Mouse (Mus musculus) CD4-positive, CD25-positive, alpha-beta regulatory T cell, adult 4 months (primary cell): Measurements from ENCODE around the gene Fam222a. TPM values are rescaled to one million over a fixed set of nuclear protein-coding genes. Genes with fewer than 3 reads are reported as not detected.
A peak's percentile ranks its signal among the peaks of the same experiment; 100 is the strongest.

ENCODE experiments used
- ATAC-seq: one replicate; pipeline ENCODE4 v1.8.0; 2017
- polyA plus RNA-seq, 2 experiments: library from polyadenylated mRNA; unstranded; fragments of 100-300 nt; shearing (Covaris generic); gene quantifications; one replicate each; pipeline ENCODE4 v1.2.1; 2017

The Fam222a gene
- polyA plus RNA-seq, 2 experiments from 2014 or later: not detected

DNA sequence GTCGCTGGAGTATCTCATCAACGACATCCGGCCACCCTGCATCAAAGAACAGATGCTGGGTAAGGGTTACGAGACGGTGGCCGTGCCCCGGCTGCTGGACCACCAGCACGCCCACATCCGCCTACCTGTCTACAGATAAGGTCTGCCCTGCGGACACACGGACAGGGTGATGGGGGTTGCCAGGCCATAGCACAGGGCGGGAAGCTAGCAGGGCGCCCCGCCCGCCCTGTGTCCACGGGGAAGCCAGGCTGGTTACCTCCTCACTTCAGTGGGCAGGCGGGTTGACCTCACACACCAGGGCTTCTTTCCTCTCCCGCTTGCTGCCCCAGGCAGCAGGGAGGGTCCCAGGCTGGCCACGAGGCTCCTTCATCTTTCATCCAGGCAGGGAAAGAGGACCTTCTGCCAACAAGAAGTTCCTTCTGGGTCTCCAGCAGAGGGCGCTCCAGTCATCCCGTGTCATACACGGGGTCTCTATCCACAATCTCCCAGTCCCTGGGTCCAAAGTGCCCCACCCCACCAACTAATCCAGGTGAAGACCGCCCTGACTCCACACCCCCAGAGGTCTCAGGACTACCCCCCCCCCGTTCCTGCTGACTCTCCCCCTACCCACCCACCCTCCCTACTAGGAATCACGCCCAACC, 44.3 kb downstream of the Fam222a start:
- ATAC-seq: no peak

DNA sequence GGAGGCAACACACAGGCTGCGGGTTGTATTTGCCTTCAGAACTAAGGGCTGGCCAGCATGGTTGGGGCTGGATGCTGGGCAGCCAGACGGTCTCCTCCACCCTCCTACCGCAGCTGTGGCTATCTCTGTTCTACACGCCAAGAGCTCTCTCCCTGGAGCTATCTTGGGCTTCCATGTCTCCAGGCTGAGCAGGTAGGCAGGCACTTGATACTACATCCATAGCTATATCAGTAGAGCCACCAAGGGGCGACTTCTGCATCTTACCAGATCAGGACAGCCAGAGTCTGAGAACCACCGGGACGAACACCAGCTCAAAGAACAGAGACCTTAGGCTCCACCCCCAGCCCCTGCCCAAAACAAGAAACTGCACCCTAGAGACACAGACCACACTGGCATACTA, 47.0 kb downstream of the Fam222a start:
- ATAC-seq: no peak

DNA sequence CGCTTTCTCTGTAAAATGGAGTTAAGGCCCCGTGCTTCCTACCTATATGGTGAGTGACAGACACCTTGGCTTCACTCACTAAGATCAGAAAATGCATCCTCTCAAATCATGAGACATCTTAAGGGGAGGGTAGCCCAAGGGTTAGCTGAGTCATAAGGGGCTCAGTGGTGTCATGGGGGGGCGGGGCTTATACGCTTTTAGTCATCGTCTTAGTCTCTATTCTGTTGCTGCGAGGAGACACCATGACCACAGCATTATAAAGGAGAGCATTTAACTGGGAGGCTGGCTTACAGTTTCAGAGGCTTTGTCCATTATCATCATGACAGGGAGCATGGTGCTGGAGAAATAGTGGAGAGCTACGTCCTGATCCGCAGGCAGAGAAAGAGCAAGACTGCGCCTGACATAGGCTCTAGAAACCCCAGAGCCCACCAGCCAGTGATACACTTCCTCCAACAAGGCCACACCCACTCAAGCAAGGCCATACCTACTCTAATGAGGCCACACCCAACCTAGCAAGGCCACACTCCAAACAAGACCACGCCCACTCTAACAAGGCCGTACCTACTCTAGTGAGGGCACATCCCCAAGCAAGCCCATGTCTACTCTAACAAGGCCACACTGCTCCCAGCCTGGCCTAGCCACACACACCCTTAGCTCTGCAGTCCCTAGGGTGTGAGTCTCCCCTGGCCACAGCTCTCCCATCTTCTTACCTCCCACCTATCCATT, 48.7 kb downstream of the Fam222a start:
- ATAC-seq: no peak

DNA sequence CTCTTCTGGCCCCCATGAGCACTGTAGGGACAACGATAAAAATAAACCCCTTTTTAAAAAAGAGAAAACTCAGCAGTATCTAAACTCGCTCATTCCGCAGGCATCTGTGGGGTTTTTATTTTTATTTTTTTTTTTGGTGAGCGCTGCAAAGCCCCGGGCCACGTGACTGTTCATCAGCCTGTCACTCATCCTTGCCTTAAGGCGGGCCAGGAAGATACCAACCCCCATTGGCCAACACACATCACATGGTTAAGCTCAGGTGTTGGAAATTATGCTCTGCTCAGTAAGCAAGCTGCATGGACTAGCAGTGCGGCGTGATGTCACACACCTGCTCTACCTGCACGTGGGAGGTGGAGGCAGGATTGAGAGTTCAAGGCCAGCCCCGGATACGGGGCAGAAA, 50.0 kb downstream of the Fam222a start:
- no peak for ATAC-seq

DNA sequence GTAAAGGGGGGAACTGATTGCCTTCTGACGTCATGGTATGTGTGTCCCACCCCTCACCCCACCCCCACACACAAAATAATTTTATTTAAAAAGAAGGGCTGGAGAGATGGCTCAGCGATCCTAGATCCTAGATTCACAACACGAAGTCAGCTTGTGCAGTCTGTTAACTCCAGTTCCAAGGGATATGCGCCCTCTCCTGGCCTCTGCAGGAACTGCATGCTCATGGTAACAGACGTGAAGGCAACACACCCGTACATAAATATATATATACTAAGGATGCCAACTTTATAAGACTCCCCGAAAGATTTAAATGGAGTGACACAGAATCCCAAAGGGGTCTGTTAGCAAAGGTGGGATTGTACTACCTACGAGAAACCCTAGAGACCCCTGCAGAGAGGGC, 51.0 kb downstream of the Fam222a start:
- ATAC-seq: no peak

DNA sequence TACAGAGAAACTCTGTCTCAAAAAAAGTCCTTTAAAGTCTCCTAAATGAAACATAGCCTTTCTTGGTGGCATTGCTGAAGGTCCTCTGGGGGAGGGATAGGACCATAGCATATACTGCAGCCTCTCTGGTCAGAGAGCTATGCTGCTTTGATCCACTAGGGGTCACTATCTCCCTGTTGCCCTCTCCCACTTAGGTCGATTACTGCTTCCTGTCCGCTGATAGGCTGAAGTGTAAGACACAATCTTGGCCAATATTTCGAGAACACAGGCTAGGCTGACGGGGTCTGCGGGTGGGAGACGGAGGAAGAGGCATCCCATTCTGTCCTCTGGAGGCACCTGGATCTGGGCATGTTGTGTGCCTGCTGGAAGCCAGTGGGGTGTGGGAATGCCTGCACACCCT, 52.5 kb downstream of the Fam222a start:
- peak; percentile 53 for ATAC-seq

DNA sequence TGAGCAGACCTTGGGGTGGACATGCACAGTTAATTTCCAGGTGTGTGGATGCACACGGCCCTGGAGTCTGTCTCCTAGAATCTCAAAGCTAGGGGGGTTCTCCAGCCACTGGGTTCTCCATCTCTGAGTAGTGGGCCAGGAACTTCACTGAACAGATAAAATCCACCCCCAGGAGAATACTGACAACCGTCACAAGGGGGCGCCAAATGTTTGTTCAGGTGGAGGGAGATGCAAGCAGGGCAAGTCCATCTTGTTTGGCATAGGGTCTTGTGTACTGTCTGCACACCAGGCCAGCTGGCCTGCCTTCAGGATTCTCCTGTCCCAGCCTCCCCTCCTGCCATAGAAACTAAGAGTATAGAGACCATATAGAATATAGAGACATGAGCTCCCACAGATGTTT, 57.8 kb downstream of the Fam222a start:
- no peak for ATAC-seq

DNA sequence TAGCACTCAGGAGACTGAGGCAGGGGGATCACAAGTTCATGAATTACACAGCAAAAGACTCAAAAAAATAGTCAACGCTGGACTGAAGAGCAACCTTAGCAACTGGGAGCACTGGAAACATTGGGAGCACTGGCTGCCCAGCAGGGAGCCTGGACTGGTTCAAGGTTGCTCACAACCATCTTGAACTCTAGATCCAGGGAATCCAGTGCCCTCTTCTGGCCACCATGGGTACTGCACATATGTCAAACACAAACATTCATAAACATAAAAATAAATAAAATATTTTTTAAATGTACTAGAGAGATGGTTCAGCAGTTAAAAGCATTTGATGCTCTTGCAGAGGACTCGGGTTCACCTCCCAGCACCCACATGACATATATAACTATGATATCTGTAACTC, 63.5 kb downstream of the Fam222a start:
- ATAC-seq: no peak

DNA sequence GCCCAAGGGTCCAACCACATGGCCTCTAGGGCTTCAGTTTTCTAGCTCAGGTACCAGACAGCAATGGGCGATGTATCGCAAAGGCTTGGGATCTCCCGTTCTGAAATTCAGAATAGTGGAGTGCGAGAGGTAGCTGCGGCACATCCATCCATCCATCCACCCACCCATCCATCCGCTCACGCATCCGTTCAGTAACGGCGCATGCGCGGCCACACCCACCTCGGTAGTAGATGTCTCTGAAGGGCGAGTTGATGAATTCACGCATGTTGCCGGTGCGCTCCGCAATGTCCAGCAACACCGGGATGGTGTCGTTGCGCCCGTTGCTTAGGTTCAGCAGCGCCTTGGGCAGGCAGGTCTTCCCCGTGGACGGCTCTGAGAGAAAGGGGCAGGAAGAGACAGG, 68.3 kb downstream of the Fam222a start:
- no peak for ATAC-seq

DNA sequence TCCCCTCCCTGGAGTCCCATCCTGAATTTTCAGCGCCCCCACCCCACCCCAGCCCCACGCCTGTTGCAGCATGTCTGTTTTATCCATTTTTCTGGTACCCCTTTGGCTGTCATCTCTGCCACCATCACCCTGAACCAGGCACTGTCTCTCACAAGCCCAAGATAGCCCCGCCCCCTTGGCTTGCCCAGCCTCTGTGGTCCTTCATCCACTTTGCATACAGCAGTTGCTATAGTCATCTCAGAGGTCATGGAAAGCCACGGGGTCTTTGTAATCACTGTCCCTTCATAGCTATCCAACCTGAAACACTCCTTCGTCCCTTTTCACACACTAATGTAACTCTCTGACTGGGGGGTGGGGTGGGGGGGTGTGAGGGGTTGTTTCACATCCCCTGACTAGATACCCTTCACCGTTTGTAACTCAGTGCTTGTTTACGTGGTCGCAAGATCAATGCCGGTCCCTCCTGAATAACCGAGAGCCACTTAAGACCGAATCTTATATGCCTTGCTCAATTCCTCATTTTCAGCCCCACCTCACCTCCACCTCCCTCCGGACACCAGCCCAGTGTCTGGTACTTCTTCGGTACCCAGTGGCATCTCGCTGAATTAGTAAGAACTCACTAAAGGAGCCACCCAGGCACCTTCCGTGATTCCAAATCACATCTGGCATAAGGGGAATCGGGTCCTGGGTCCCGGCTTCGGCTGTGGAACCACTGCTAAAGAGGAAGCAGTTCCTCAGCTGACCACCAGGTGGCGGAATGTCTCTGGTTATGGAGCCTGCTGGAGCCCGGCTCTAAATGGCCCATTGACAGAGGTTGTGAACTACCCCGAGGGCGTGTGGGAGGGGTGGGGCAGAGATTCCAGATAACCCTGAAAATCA, 71.2 kb downstream of the Fam222a start:
- ATAC-seq: peak; percentile 95

DNA sequence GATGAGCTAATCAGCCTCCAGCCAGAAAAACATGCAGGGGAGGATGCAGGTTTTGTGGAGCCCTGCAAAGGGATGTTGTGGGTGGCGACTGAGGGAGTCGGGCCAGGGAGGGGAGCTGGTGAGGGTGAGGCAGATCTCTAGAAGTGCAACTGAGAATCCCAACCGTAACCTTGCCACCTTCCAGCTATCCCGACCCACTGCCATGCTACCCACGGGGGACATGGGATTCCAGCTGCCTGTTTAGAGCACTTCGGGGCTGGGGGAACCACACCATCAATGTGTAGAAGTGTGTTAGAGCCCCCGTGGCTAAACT, 71.8 kb downstream of the Fam222a start:
- no peak for ATAC-seq

DNA sequence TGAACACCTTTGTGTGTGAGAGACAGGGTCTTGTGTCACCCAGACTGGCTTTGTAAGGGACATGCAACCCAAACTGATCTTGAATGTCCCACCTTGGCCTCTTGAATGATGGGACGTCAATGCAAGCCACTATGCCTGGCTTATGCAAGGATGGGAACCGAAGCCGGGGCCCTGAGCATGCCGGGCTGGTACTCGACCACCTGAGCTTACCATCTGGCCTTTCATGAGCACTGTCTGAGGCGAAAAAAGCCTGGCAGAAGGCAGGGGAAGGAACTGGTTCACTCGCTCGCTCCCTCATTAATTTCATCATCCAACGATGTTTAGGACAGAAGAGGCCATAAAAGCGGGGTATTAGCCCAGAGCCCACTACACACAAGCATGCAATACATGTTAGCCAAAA, 73.0 kb downstream of the Fam222a start:
- ATAC-seq: no peak

DNA sequence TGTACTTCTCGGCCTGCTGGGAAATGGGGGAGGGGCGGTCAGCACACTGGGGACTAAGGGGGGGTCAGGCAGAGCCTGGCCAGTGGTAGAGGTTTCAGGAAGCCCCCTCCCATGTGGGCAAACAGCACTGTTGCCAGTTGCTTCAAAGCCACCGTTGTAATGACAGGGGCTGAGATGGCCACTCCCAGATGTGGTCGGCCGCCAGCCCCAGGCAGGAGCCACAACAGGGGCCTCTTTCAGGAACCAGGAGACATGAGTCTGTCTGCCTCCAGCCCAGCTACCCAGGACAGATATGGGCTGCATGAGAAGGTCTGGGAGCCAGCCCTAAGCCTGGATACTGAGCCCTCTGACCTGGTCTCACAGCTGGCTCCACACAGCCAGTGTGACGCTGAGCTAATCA, 77.1 kb downstream of the Fam222a start:
- no peak for ATAC-seq

DNA sequence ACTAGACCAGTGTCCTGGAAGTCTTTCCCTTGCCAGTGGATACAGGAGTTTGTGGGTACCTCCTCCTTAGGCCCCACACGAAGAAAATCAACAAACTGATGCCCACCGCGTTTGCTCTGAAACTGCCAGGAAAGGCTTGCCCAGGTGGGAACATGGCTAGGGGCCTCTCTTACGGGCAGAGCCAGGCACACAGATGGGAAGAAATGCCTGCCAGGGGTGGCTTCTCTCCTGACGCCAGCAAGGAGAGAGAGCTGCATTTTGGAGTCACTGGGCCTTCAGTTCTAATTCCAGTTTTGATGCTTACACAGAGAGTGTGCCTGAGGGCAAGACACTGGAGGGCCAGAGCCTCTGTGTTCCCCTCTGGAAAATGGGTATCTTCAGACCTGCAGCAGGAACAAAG, 78.1 kb downstream of the Fam222a start:
- ATAC-seq: no peak

DNA sequence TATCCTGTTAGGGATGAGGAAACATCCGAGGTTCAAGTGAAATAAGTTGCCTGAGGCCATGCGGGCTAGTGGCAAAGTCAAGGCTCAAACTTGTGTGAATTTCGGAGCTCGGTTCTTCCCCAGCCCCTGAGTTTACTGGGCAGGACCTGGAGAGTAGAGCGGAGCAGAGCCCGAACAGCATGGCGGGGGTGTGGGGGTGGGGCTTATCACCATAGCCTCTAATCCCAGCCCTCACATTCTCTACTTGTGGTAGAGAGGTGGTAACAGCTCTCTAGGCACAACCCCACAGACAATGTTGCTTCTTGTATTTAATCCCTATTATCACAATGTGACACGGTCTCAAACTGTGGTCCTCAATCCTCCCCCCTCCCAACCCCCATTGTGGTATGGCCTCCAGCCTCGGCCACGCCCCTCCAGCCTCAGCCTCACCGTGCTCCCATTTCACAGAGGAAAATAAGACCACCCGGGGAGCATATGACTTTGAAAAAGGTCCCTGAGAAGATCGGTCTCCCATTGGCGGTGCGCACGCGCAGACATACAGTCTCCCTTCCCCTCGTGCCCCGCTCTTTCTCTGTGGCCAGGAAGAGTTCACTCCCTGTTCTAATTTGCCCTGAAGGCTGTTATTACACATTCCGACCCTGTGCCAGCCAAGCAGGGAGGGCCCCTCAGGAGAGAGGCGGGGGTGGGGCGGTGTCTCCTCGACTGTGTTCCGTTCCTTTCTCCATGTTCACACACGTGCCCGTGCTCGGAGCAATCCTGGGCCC, 79.6 kb downstream of the Fam222a start:
- no peak for ATAC-seq

DNA sequence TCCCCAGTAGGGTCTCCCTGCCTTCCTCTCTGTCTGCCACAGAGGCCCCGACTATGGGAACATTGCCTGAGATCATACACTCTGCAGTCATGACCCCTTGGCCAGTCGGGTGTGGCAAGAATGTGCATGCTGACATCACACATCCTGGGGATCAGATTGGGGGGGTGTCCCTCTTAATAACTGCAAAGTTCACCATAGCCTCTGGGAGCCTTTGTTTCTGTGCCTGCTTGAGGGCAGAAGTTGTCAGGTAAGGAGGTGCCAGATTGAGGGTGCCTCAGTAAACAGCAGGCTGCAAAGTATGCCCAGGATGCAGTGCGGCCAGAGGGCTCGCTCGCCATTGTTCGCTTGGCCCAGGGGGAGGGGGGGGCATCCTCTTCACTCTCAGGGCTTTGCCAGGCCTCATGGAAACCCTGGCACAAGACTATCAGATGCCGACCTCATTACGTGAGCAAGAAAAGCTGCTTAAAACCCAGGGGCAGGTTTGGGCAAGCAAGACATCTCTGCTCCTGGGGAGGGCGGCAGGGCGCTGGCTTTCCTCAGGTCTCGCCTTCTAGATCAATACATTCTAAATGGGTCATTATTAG, 81.0 kb downstream of the Fam222a start:
- ATAC-seq: no peak

DNA sequence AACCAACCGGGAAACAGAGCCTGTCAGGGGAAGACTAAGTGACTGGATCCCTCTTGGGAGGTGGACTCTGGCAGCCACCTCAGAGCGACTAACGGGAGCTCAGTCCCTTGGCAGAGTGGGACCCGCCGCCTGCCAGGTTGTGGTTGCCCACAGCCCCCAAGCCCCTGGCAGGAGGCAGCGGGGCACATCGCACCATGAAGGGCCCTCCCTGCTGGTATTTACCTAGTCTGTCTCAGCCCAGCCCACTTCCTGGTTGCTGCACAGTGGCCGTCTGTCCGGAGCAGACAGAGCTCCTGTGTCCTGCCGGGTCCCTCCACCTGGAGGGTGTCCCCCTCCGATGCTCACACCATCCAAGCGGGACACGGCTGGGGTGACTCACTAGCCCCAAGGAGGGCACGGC, 83.2 kb downstream of the Fam222a start:
- peak; percentile 37 for ATAC-seq

DNA sequence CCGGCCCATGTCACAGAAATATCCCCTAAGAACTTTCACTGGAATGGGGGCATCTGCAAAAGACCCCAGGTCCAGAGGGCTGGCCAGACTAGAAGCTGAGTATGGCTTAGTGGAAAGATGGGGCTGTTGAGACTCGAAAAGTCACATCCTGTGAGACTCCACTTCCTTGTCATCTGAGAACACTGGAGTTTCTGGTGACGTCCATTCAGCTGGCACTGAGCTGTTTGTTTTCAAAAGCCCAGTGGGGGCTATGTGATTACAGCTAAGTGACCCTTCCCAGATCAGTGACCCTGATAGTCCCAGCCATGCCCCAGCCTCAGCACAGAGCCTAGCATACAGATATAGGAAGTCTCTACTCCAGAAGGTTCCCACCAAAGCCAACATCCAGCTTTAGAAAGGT, 83.6 kb downstream of the Fam222a start:
- ATAC-seq: peak; percentile 61

DNA sequence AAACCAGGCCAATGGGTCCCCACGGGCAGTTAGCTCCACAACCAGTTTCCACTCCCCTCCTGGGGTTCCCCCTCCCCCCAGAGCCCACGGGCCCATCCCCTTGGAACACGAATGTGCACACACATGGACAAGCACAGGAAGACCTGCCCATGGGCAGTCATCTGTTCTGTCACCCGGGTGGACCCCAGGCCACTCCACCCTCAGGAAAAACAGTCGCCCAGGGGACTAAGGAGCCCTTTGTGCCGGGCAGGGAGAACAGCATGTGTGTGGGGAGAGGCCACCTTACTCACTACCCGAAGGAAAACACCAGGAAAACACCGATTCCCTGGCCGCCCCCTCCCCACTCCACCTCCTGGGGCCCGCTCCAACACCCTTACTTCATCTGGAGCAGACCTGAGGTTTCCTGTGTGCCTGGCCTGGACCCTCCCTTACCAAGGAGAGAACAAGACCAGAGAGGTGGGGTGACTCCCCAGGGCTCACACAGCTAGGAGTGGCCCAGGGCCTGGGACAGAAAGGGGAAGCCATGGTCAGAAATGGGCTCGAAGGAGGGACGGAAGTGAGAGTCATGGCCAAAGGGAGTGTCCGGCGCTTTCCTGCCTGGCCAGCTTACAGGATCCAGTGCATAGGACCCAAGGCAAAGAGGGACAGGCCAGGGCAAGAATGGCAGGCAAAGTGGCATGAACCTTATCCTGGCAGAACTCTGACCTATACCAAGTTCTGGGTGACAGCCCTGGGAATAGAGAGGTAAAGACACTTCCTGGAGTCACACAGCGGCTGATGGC, 86.0 kb downstream of the Fam222a start:
- ATAC-seq: no peak

DNA sequence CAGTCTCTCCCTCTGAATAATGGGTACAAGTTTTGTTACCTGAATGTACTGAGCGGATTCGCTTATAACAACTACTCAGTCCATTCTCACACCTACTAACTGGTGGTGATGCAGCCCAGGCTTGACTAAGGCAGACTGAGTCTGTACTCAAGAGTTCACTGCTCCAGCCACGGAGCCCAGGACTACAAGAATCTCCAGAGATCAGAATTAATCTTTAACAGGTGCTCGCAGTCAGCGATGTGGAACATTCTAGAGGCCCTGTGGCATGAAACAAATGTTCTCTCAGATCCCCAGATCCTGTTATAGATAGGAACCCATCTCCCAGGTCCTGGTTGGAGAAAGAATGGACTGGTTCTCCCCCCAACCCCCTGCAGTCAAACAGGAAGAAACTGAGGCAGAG, 87.9 kb downstream of the Fam222a start:
- ATAC-seq: no peak

DNA sequence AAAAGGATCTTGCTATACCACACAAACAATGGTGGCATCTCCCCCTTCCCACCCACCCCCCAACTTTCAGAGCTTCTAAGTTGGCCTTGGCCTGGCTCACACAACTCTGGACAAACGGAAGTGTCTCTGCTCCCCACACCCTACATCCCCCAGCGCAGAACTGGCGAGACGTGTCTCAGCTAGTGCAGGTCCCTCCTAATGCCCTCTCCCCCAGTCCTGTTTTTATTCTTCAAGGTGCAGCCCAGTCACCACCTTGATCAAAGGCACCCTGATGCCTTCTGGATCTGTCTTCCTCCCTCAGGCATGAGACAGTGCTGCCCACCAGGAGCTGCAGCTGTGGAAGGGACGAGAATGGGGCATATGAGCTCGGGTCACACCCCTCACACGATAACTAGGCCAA, 88.5 kb downstream of the Fam222a start:
- no peak for ATAC-seq

DNA sequence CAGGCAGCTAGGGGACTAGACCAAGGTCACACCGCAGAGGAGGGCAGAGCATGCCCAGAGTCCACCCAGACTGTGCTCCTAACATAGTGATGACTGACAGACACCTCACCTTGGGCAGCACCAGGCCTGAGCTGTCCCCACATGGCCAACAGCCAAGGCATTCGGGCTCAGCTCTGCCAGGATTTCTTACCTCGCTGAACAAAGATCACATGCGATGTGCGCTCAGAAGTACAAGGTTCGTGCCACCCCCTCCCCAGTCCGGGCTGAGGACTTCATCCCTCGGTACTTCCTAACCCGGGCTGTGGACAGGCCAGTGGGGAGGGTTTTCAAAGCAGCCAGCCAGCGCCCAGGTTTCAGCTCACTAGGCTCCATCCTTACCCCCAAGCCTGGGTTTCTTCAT, 89.6 kb downstream of the Fam222a start:
- no peak for ATAC-seq
